Mouse (Mus musculus) small intestine, adult 2 months (tissue): ENCODE results near the gene Nell1. TPM values are rescaled to one million over a fixed set of nuclear protein-coding genes. Genes with fewer than 3 reads are reported as not detected.

Experiments
- H3K27ac ChIP-seq: fragments of 200-500 bp; 2 replicates; pipeline ENCODE4 v1.5.1; 2012; ENCODE audit warnings: low read depth, low read length, control low read depth, inconsistent platforms; ENCODE audit not compliant: insufficient read depth
- H3K27me3 ChIP-seq: fragments of 200-500 bp; 2 replicates; pipeline ENCODE4 v1.6.1; 2012; ENCODE audit warnings: mild to moderate bottlenecking, moderate library complexity, low read length, inconsistent platforms; ENCODE audit not compliant: control insufficient read depth, insufficient read depth
- H3K36me3 ChIP-seq: fragments of 200-500 bp; 2 replicates; pipeline ENCODE4 v1.6.1; 2012; ENCODE audit warnings: mild to moderate bottlenecking, low read length, control low read depth, inconsistent platforms; ENCODE audit not compliant: control insufficient read depth, insufficient read depth
- H3K4me1 ChIP-seq: fragments of 200-500 bp; 2 replicates; pipeline ENCODE4 v1.6.1; 2012; ENCODE audit warnings: low read length, inconsistent platforms, mixed read lengths; ENCODE audit not compliant: control insufficient read depth, insufficient read depth, insufficient read length
- H3K4me3 ChIP-seq: fragments of 200-500 bp; 2 replicates; pipeline ENCODE4 v1.5.1; 2012; ENCODE audit warnings: low read depth, mild to moderate bottlenecking, control low read depth, inconsistent platforms, low read length, moderate library complexity
- CTCF ChIP-seq: fragments of 200-500 bp; IDR thresholded peaks from 2 replicates; pipeline ENCODE4 v1.5.1; 2012; ENCODE audit warnings: low read depth, mild to moderate bottlenecking, control low read depth, inconsistent platforms, low read length, moderate library complexity, mixed read lengths; ENCODE audit not compliant: insufficient replicate concordance, insufficient read length; ENCODE audit errors: extremely low read depth
- POLR2A ChIP-seq: fragments of 200-500 bp; IDR thresholded peaks from 2 replicates; pipeline ENCODE4 v1.6.1; 2012; ENCODE audit warnings: low read depth, mild to moderate bottlenecking, control low read depth, inconsistent platforms, low read length, moderate library complexity
- WGBS: fragments of 180-500 bp; shearing (Covaris S2); methylation state at CpG from one replicate; pipeline ENCODE4 v1.1.7; 2018; 5-methylcytosine and 5-hydroxymethylcytosine counted together
- polyA plus RNA-seq: library from polyadenylated mRNA; depleted of rRNA; stranded (reverse); fragments of >200 nt; gene quantifications from 2 replicates; pipeline ENCODE4 v1.2.3, GENCODE M21; 2012; rRNA removed

Gene Nell1
- polyA plus RNA-seq, 1 experiment, result 0.32 TPM

- no peak for TF ChIP-seq POLR2A
- Histone ChIP-seq H3K27me3 (no peaks in the 10 kb centered on the region), H3K27ac (no peak overlapping the region), H3K36me3 (no peaks in the 10 kb centered on the region), H3K4me1 (no peaks in the 10 kb centered on the region), H3K4me3 (no peak overlapping the region)
- 66% methylated on average over 1 of the region's 1 CpGs for WGBS
These were observed 875.6 kb downstream of the Nell1 start for GRCm38 (mm10) chr7:50850271-50850670.

- 39% methylated on average over 1 of the region's 1 CpGs for WGBS
- TF ChIP-seq POLR2A, result no peak
- TF ChIP-seq CTCF, result no peak
- H3K27ac ChIP-seq, result no peak overlapping the region
- no peaks in the 10 kb centered on the region for H3K4me1 ChIP-seq
- no peaks in the 10 kb centered on the region for H3K27me3 ChIP-seq
- H3K36me3 ChIP-seq, result no peaks in the 10 kb centered on the region
- no peak overlapping the region for H3K4me3 ChIP-seq
These were observed 895.5 kb downstream of the Nell1 start for GRCm38 (mm10) chr7:50870181-50870580.

GRCm38 (mm10) chr7:50887625-50888024 lies 913.0 kb downstream of the Nell1 start:
- no peaks in the 10 kb centered on the region for H3K27me3 ChIP-seq
- H3K36me3 ChIP-seq, result no peaks in the 10 kb centered on the region
- TF ChIP-seq CTCF (no peak), POLR2A (no peak)
- H3K27ac ChIP-seq, result no peak overlapping the region
- WGBS, result 44% methylated on average over 3 of the region's 3 CpGs
- H3K4me1 ChIP-seq, result no peaks in the 10 kb centered on the region
- no peak overlapping the region for H3K4me3 ChIP-seq

GRCm38 (mm10) chr7:50899541-50900088 lies 925.0 kb downstream of the Nell1 start:
- WGBS, result 63% methylated on average over 6 of the region's 6 CpGs
- Histone ChIP-seq H3K4me1 (no peaks in the 10 kb centered on the region), H3K27me3 (no peaks in the 10 kb centered on the region), H3K36me3 (no peaks in the 10 kb centered on the region), H3K27ac (no peak overlapping the region), H3K4me3 (no peak overlapping the region)
- TF ChIP-seq CTCF (no peak), POLR2A (no peak)

Other genes with a start within 250 kb of the Nell1 start
- 8.0 and 8.9 TPM in 2 replicates for gene Htatip2, start 215.7 kb upstream of the Nell1 start, polyA plus RNA-seq
- 11.6 and 14.5 TPM in 2 replicates for gene Prmt3, start 196.5 kb upstream of the Nell1 start, polyA plus RNA-seq
- gene Slc6a5, start 64.7 kb upstream of the Nell1 start, polyA plus RNA-seq, result not detected in 2 replicates